Mouse (Mus musculus): ENCODE data around the gene Dnase2b.

DNA sequence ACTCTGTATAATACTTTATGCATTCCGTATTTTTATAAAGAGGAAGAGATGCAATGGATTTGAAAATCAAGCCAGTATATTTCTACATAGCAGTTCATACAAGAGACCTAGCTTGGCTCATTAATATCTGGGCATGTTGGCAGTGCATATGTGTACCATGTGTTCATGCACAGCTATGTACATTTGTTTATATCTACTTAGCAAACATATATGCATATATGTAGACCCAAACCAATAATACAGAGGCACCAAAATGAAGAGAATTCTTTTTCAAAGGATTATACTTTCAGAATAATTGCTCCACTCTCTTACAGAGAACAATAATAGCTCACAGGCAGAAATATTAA lies 50.4 kb downstream of the Dnase2b start:
- TF ChIP-seq GATA1 (IDR thresholded peaks at IDR 0.05; ENCODE audit: borderline replicate concordance, low read length): no peak
- no peak for TF ChIP-seq FLI1 (IDR thresholded peaks at IDR 0.05; ENCODE audit: low read length)
